27 mouse cellular contexts compared by ENCODE assay signal in genomic region chr3:123080943-123081342, GRCm38 (mm10). TPM values are rescaled to one million over a fixed set of nuclear protein-coding genes. Genes with fewer than 3 reads are reported as not detected.
DNase-seq lines count a peak whose midpoint lies in the region; ATAC-seq and TF ChIP-seq lines count a peak whose summit lies in the region.
"Had no signal": no experiment of that assay in that cellular context is flagged by ENCODE, and none has a peak within 500 bp of the region (broad histone marks: within the 10 kb centered on the region; RNA-seq: fewer than 3 reads in every experiment).

No protein-coding gene starts in this region.

- 81% methylated on average over 7 of the region's 7 CpGs for WGBS in heart, embryonic 10.5 days
- 38% methylated on average over 7 of the region's 7 CpGs for WGBS in stomach, embryonic 16.5 days

- TF ChIP-seq POLR2A in embryonic fibroblast, embryonic 13.5 days (IDR thresholded peaks at IDR 0.05; ENCODE audit: low read depth, low read length): no peak

- H3K36me3 ChIP-seq in heart, embryonic 10.5 days: no peaks in the 10 kb centered on the region
- no peaks in the 10 kb centered on the region for H3K36me3 ChIP-seq in stomach, embryonic 16.5 days (ENCODE audit: control insufficient read depth, insufficient read depth, low read length)
- H3K36me3 ChIP-seq: forebrain, embryonic 12.5 days; hindbrain, embryonic 15.5 days; limb, embryonic 13.5 days; liver, embryonic 12.5 days; midbrain, embryonic 12.5 days; neural tube, embryonic 12.5 days had no signal

- no peak for ATAC-seq in stomach, embryonic 16.5 days (ENCODE audit: insufficient read depth, low FRiP score)
- ATAC-seq: activated CD4-positive, CD25-positive, alpha-beta regulatory T cell, adult 4 months; liver, embryonic 12.5 days had no signal

- intact Hi-C loops in heart, postnatal 25 days (cut with DNase I): no loop called here

- H3K9ac ChIP-seq in stomach, embryonic 16.5 days (ENCODE audit: low read length): no peak overlapping the region
- H3K9ac ChIP-seq: forebrain, embryonic 12.5 days; hindbrain, embryonic 15.5 days; limb, embryonic 13.5 days; liver, embryonic 12.5 days; midbrain, embryonic 12.5 days; neural tube, embryonic 12.5 days had no signal

- DNase-seq in heart, embryonic 10.5 days (ENCODE audit: low spot score): no peak
- no peak for DNase-seq in heart, postnatal 25 days (ENCODE audit: low spot score)
- peak; percentile 50 for DNase-seq in kidney, adult 9 months
- no peak for DNase-seq in kidney, postnatal 10 days
- DNase-seq in thymus, postnatal 36 days: no peak
- DNase-seq: adrenal gland, adult 8-10 months; cerebellum, adult 18-20 months; cerebellum, postnatal 14 days; gastrocnemius, postnatal 14 days; lung, adult 18-20 months; lung, postnatal 10 days; right cerebral cortex, postnatal 14 days; thymus, postnatal 4 days had no signal

- no peak for TF ChIP-seq CTCF in embryonic fibroblast, embryonic 13.5 days (IDR thresholded peaks at IDR 0.05; ENCODE audit: borderline replicate concordance, insufficient read depth, low read length)

- H3K27ac ChIP-seq in heart, embryonic 10.5 days: peak overlapping the region; percentile 19; the same call in 1 of the 2 replicates
- H3K27ac ChIP-seq in embryonic fibroblast, embryonic 13.5 days (ENCODE audit: insufficient read depth, low read length): 0 out of 2 replicates have a peak overlapping the region, but pooled peaks have one; percentile 12
- peak overlapping the region; percentile 66 for H3K27ac ChIP-seq in stomach, embryonic 16.5 days (ENCODE audit: low read length)
- H3K27ac ChIP-seq: forebrain, embryonic 12.5 days; hindbrain, embryonic 15.5 days; limb, embryonic 13.5 days; liver, embryonic 12.5 days; midbrain, embryonic 12.5 days; neural tube, embryonic 12.5 days had no signal

- no peak overlapping the region for H3K4me2 ChIP-seq in stomach, embryonic 16.5 days (ENCODE audit: low read depth, low read length)
- H3K4me2 ChIP-seq: forebrain, embryonic 12.5 days; hindbrain, embryonic 15.5 days; limb, embryonic 13.5 days; liver, embryonic 12.5 days; midbrain, embryonic 12.5 days; neural tube, embryonic 12.5 days had no signal

- no peak overlapping the region for H3K4me3 ChIP-seq in heart, embryonic 10.5 days
- H3K4me3 ChIP-seq in embryonic fibroblast, embryonic 13.5 days (ENCODE audit: insufficient read depth, low read length): no peak overlapping the region
- no peak overlapping the region for H3K4me3 ChIP-seq in stomach, embryonic 16.5 days (replicated peaks; ENCODE audit: low read length)
- H3K4me3 ChIP-seq: forebrain, embryonic 12.5 days; hindbrain, embryonic 15.5 days; limb, embryonic 13.5 days; liver, embryonic 12.5 days; midbrain, embryonic 12.5 days; neural tube, embryonic 12.5 days had no signal

- H3K9me3 ChIP-seq in heart, embryonic 10.5 days: no peaks in the 10 kb centered on the region
- H3K9me3 ChIP-seq in stomach, embryonic 16.5 days (replicated peaks; ENCODE audit: control insufficient read depth, low read length): no peaks in the 10 kb centered on the region
- H3K9me3 ChIP-seq: forebrain, embryonic 12.5 days; hindbrain, embryonic 15.5 days; limb, embryonic 13.5 days; liver, embryonic 12.5 days; midbrain, embryonic 12.5 days; neural tube, embryonic 12.5 days had no signal

- no peaks in the 10 kb centered on the region for H3K27me3 ChIP-seq in heart, embryonic 10.5 days (ENCODE audit: insufficient read depth, poor library complexity, severe bottlenecking)
- no peaks in the 10 kb centered on the region for H3K27me3 ChIP-seq in stomach, embryonic 16.5 days (ENCODE audit: control insufficient read depth, insufficient read depth, low read length)
- H3K27me3 ChIP-seq: forebrain, embryonic 12.5 days; hindbrain, embryonic 15.5 days; limb, embryonic 13.5 days; liver, embryonic 12.5 days; midbrain, embryonic 12.5 days; neural tube, embryonic 12.5 days had no signal

- peaks cover 12% of the 10 kb centered on the region; the same call in 1 of the 2 replicates for H3K4me1 ChIP-seq in heart, embryonic 10.5 days
- no peaks in the 10 kb centered on the region for H3K4me1 ChIP-seq in embryonic fibroblast, embryonic 13.5 days (ENCODE audit: control insufficient read depth, insufficient read depth, low read length)
- peaks cover 8% of the 10 kb centered on the region; the same call in 1 of the 2 replicates for H3K4me1 ChIP-seq in stomach, embryonic 16.5 days (ENCODE audit: control insufficient read depth, insufficient read depth, low read length)
- H3K4me1 ChIP-seq: forebrain, embryonic 12.5 days; hindbrain, embryonic 15.5 days; limb, embryonic 13.5 days; liver, embryonic 12.5 days; neural tube, embryonic 12.5 days had no signal

RNA-seq across cellular contexts. Expression of gene Myoz2, which starts 46.1 kb away (rescaled TPM):
- polyA plus RNA-seq in heart, embryonic 10.5 days (2016; fragmentation: Nextera tagmentation; extraction: Ambion mirVana): 24.0 and 70.2 TPM in 2 replicates
- total RNA-seq in heart, postnatal 25 days (2021): 1,000 to 10,000 TPM; 2,092 to 2,205 TPM
- not detected in 2 replicates for polyA plus RNA-seq in embryonic fibroblast, embryonic 13.5 days (2011; ENCODE audit: insufficient read length, low read depth, missing spikeins)
- polyA plus RNA-seq in stomach, embryonic 16.5 days (2015; fragmentation: Nextera tagmentation; extraction: Ambion mirVana): 3.6 and 21.6 TPM in 2 replicates
- total RNA-seq: hematopoietic stem cell, adult 5-6 weeks; left cerebral cortex, postnatal 14 days; megakaryocyte progenitor cell, adult 5-6 weeks; MEL had no signal
- polyA plus RNA-seq: activated CD4-positive, CD25-positive, alpha-beta regulatory T cell, adult 4 months; forebrain, embryonic 12.5 days; intestine, embryonic 14.5 days; midbrain, embryonic 12.5 days had no signal

Comparison
In these comparisons a context has a peak if more than half of its experiments do, and no peak if none do; other contexts are left out.
1. H3K27ac ChIP-seq: peak in every context shown above with its lines; median percentile 66 in stomach, embryonic 16.5 days; 19 in heart, embryonic 10.5 days; 12 in embryonic fibroblast, embryonic 13.5 days.